In genomic region chr10:82795071-82795731, GRCm38 (mm10) we compare ENCODE assay signal across 8 mouse cellular contexts. TPM values are rescaled to one million over a fixed set of nuclear protein-coding genes. Genes with fewer than 3 reads are reported as not detected.
A peak's percentile ranks its signal among the peaks of the same experiment; 100 is the strongest.
DNase-seq lines count a peak whose midpoint lies in the region; ATAC-seq and TF ChIP-seq lines count a peak whose summit lies in the region.

No protein-coding gene starts in this region.

- no peaks in the 10 kb centered on the region for H3K27me3 ChIP-seq in hindbrain, postnatal 0 days (ENCODE audit: insufficient read depth, low read length)

- H3K9ac ChIP-seq in hindbrain, postnatal 0 days (replicated peaks; ENCODE audit: low read length), result peak overlapping the region; percentile 28; the same call in 1 of the 2 replicates

- ATAC-seq in hindbrain, postnatal 0 days, result peak; percentile 72

- no peak overlapping the region for H3K27ac ChIP-seq in hindbrain, postnatal 0 days

- 28% methylated on average over 15 of the region's 15 CpGs for WGBS in hindbrain, postnatal 0 days

- peak; percentile 58 for TF ChIP-seq CTCF in hindbrain, postnatal 0 days (IDR thresholded peaks at IDR 0.05; ENCODE audit: low read depth)

- H3K4me3 ChIP-seq in hindbrain, postnatal 0 days (ENCODE audit: low read length), result peak overlapping the region; percentile 21

- H3K9me3 ChIP-seq in hindbrain, postnatal 0 days (ENCODE audit: low read length), result no peaks in the 10 kb centered on the region

- peak; percentile 74 for DNase-seq in ZHBTc4 (ENCODE audit: low read depth, low spot score)
- peak; percentile 83 for DNase-seq in cerebellum, postnatal 10 days
- DNase-seq in gastrocnemius, adult 18-20 months (ENCODE audit: low spot score), result peak; percentile 69
- DNase-seq in hindbrain, postnatal 0 days (ENCODE audit: low spot score), result peak; percentile 73
- DNase-seq in left cerebral cortex, adult 11 months (ENCODE audit: low spot score), result peak; percentile 68
- peak; percentile 63 for DNase-seq in lung, postnatal 10 days
- peak; percentile 52 for DNase-seq in right cerebral cortex, postnatal 4 days
- DNase-seq in spleen, adult 18-20 months, result no peak

- peaks cover 3% of the 10 kb centered on the region; the same call in 1 of the 2 replicates for H3K4me1 ChIP-seq in hindbrain, postnatal 0 days (ENCODE audit: insufficient read depth, low read length)

- peak overlapping the region; percentile 51 for H3K4me2 ChIP-seq in hindbrain, postnatal 0 days (ENCODE audit: low read depth, low read length)

- H3K36me3 ChIP-seq in hindbrain, postnatal 0 days (ENCODE audit: insufficient read depth, low read length), result no peaks in the 10 kb centered on the region

RNA-seq across cellular contexts. Expression of gene Nfyb, which starts 31.3 kb away (rescaled TPM):
- total RNA-seq in gastrocnemius, adult 18-20 months (2021), result 10 to 100 TPM; 34.2 to 37.9 TPM
- total RNA-seq in hindbrain, postnatal 0 days (2014; rRNA removed), result 30.9 and 34.4 TPM in 2 replicates
- 27.3 and 28.1 TPM in 2 replicates for polyA plus RNA-seq in hindbrain, postnatal 0 days (2015; fragmentation: Nextera tagmentation; extraction: Ambion mirVana)

RNA-seq across cellular contexts. Expression of gene Txnrd1, which starts 38.5 kb away (rescaled TPM):
- total RNA-seq in gastrocnemius, adult 18-20 months (2021), result 10 to 100 TPM; 52.6 to 65.1 TPM
- total RNA-seq in hindbrain, postnatal 0 days (2014; rRNA removed), result 79.6 and 80.0 TPM in 2 replicates
- polyA plus RNA-seq in hindbrain, postnatal 0 days (2015; fragmentation: Nextera tagmentation; extraction: Ambion mirVana), result 62.3 and 64.8 TPM in 2 replicates

Comparison
In these comparisons a context has a peak if more than half of its experiments do, and no peak if none do; other contexts are left out.
1. DNase-seq: peak in ZHBTc4 (single experiment), cerebellum, postnatal 10 days (2 of 2), gastrocnemius, adult 18-20 months (single experiment), hindbrain, postnatal 0 days (single experiment), left cerebral cortex, adult 11 months (single experiment), lung, postnatal 10 days (single experiment) and right cerebral cortex, postnatal 4 days (single experiment); none in spleen, adult 18-20 months (0 of 2).